Mouse (Mus musculus) cortical plate, adult 2 months (tissue): ENCODE data around the gene Gm13283.
"Not testable (repeated sequence)": the region's sequence is repeated elsewhere in the genome, so short reads cannot be mapped to it uniquely, and the experiment has no call there.

Experiments
- CTCF ChIP-seq: fragments of 200-500 bp; IDR thresholded peaks from 2 replicates; pipeline ENCODE4 v1.5.1; 2011; ENCODE audit warnings: mild to moderate bottlenecking, control low read depth, low read length; ENCODE audit not compliant: insufficient read depth; ENCODE audit errors: extremely low read depth
- POLR2A ChIP-seq: fragments of 200-500 bp; IDR thresholded peaks from 2 replicates; pipeline ENCODE4 v1.6.1; 2011; ENCODE audit warnings: mild to moderate bottlenecking, low read length, control low read depth; ENCODE audit not compliant: insufficient read depth; ENCODE audit errors: extremely low read depth

- TF ChIP-seq CTCF, POLR2A: not testable (repeated sequence)
Observed at GRCm38 (mm10) chr4:88779550-88779949, 19.6 kb downstream of the Gm13283 start, which contains the start of gene Gm13272.
